In the genomic region with DNA sequence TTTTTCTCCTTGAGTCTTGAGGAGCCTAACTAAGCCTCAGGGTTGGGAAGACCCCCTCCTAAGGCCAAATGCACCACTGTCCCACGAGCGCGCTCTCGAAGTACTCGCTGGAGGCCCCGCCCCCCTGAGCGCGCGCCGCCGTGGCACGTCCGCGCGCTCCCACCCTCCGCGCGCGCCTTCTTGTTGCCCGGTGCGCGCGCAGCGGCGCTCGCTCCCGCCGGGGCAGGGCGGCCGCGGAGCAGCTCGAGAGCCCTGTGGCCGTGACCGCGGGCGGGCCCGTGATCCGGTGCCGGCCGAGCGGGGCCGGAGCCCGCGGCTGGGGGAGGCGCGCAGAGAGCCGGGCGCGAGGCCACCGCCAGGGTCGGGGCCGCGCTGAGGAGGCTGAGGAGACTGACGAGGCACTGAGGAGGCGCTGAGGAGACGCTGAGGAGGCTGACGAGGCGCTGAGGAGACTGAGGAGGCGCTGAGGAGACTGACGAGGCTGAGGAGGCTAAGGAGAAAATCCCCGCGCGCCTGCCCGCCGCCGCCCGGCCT, we compare ENCODE assay signal across 7 mouse cellular contexts. TPM values are rescaled to one million over a fixed set of nuclear protein-coding genes. Genes with fewer than 3 reads are reported as not detected.
A peak's percentile ranks its signal among the peaks of the same experiment; 100 is the strongest.
DNase-seq lines count a peak whose midpoint lies in the region; ATAC-seq and TF ChIP-seq lines count a peak whose summit lies in the region.

A gene (plus strand): TSS at position 207 of the 534 bp plus-strand sequence.

- no peaks in the 10 kb centered on the region for H3K9me3 ChIP-seq in midbrain, embryonic 11.5 days (ENCODE audit: control insufficient read depth, low read length)

- TF ChIP-seq CTCF in small intestine, adult 2 months (IDR thresholded peaks at IDR 0.05; ENCODE audit: extremely low read depth, insufficient read length, insufficient replicate concordance, low read depth, low read length): no peak

- H3K4me3 ChIP-seq in midbrain, embryonic 11.5 days (ENCODE audit: low read depth, low read length): peak within 1 kb of the TSS; percentile 96
- H3K4me3 ChIP-seq in small intestine, adult 2 months (ENCODE audit: low read depth, low read length): peak within 1 kb of the TSS; percentile 89

- H3K27me3 ChIP-seq in midbrain, embryonic 11.5 days (ENCODE audit: control insufficient read depth, insufficient read depth, low read length): no peaks in the 10 kb centered on the region
- H3K27me3 ChIP-seq in small intestine, adult 2 months (ENCODE audit: control insufficient read depth, insufficient read depth, low read length): no peaks in the 10 kb centered on the region

- H3K36me3 ChIP-seq in midbrain, embryonic 11.5 days (ENCODE audit: control insufficient read depth, insufficient read depth, low read length): no peaks in the 10 kb centered on the region
- H3K36me3 ChIP-seq in small intestine, adult 2 months (ENCODE audit: control insufficient read depth, insufficient read depth, low read length): no peaks in the 10 kb centered on the region

- peak; percentile 93 for ATAC-seq in midbrain, embryonic 11.5 days (ENCODE audit: low FRiP score)

- 1% methylated on average over 62 of the region's 67 CpGs for WGBS in midbrain, embryonic 11.5 days
- 1% methylated on average over 66 of the region's 67 CpGs for WGBS in small intestine, adult 2 months

- TF ChIP-seq POLR2A in small intestine, adult 2 months (IDR thresholded peaks at IDR 0.05; ENCODE audit: low read depth, low read length): 0 out of 2 replicates have a peak, but pooled peaks have one; percentile 36

- peak within 1 kb of the TSS; percentile 98 for H3K9ac ChIP-seq in midbrain, embryonic 11.5 days (ENCODE audit: low read length)

- peak within 1 kb of the TSS; percentile 96 for H3K27ac ChIP-seq in midbrain, embryonic 11.5 days (ENCODE audit: low read depth, low read length)
- peak within 1 kb of the TSS; percentile 65; the same call in 1 of the 2 replicates for H3K27ac ChIP-seq in small intestine, adult 2 months (ENCODE audit: insufficient read depth, low read depth, low read length)

- H3K4me1 ChIP-seq in midbrain, embryonic 11.5 days (ENCODE audit: control insufficient read depth, insufficient read depth, low read length): peaks cover 10% of the 10 kb centered on the region; the same call in 1 of the 2 replicates
- no peaks in the 10 kb centered on the region for H3K4me1 ChIP-seq in small intestine, adult 2 months (ENCODE audit: control insufficient read depth, insufficient read depth, insufficient read length, low read length)

- peak; percentile 93 for DNase-seq in adrenal gland, postnatal 10 days
- peak; percentile 86 for DNase-seq in embryo, embryonic 11.5 days (ENCODE audit: low read depth, low spot score)
- DNase-seq in heart, adult 11 months: peak; percentile 100
- DNase-seq in kidney, adult 11 months: peak; percentile 94
- peak; percentile 93 for DNase-seq in left cerebral cortex, postnatal 4 days
- peak; percentile 99 for DNase-seq in midbrain, embryonic 11.5 days (ENCODE audit: low spot score, missing footprints)

- intact Hi-C loops in left cerebral cortex, postnatal 4 days (cut with DNase I): loop anchor here (5.0 kb wide), 1 partner anchor 191 kb away; no protein-coding TSS in a partner anchor

- H3K4me2 ChIP-seq in midbrain, embryonic 11.5 days: peak within 1 kb of the TSS; percentile 55

RNA-seq across cellular contexts. Expression of the gene that starts here (rescaled TPM):
- 10 to 100 TPM; 19.5 to 21.3 TPM for total RNA-seq in adrenal gland, postnatal 10 days (2021)
- total RNA-seq in left cerebral cortex, postnatal 4 days (2021): 10 to 100 TPM; 83.9 to 85.2 TPM
- polyA plus RNA-seq in midbrain, embryonic 11.5 days (2014; fragmentation: Nextera tagmentation; extraction: Ambion mirVana): 7.1 and 8.7 TPM in 2 replicates
- 2.5 TPM in 2 replicates for polyA plus RNA-seq in small intestine, adult 2 months (2012; rRNA removed)

Comparison
In these comparisons a context has a peak if more than half of its experiments do, and no peak if none do; other contexts are left out.
1. Peak in every context shown above with its lines: DNase-seq, ATAC-seq, H3K4me3 ChIP-seq and H3K27ac ChIP-seq.